Mouse (Mus musculus) MEL (cell line): ENCODE data around the gene Hacd2. TPM values are rescaled to one million over a fixed set of nuclear protein-coding genes. Genes with fewer than 3 reads are reported as not detected.

Experiments
- DNase-seq: peaks from one replicate; pipeline ENCODE4 v3.0.0; 2011; ENCODE audit warnings: low read depth, low spot score
- H3K27ac ChIP-seq: 2 replicates; pipeline ENCODE4 v1.5.1; 2012; ENCODE audit warnings: low read depth, mild to moderate bottlenecking, control low read depth, low read length, moderate library complexity; ENCODE audit not compliant: control insufficient read depth
- H3K27me3 ChIP-seq, 2 experiments: fragments of 150-350 bp in 1 of 2; sonication (generic) in 1 of 2; 2 replicates each; pipeline ENCODE4 v1.6.1; 2012; ENCODE audit warnings: low read length in 2 of 2, mild to moderate bottlenecking in 2 of 2, improper control_type of control experiment in 1 of 2, moderate library complexity in 1 of 2; ENCODE audit not compliant: insufficient read depth in 2 of 2, control insufficient read depth in 1 of 2
- H3K36me3 ChIP-seq, 2 experiments: 2 replicates each; pipeline ENCODE4 v1.6.1; 2012 to 2014; ENCODE audit warnings: low read length in 2 of 2, improper control_type of control experiment in 1 of 2, inconsistent platforms in 1 of 2, mild to moderate bottlenecking in 1 of 2; ENCODE audit not compliant: insufficient read depth in 2 of 2, control insufficient read depth in 1 of 2
- H3K4me1 ChIP-seq, 2 experiments: fragments of 150-350 bp in 1 of 2; sonication (generic) in 1 of 2; 2 replicates each; pipeline ENCODE4 v1.6.1; 2012; ENCODE audit warnings: low read length in 2 of 2, improper control_type of control experiment in 1 of 2, mild to moderate bottlenecking in 1 of 2; ENCODE audit not compliant: insufficient read depth in 2 of 2, control insufficient read depth in 1 of 2
- H3K4me3 ChIP-seq, 2 experiments: fragments of 150-350 bp in 1 of 2; sonication (generic) in 1 of 2; 2 replicates each; pipeline ENCODE4 v1.5.1; 2012; ENCODE audit warnings: low read depth in 2 of 2, low read length in 2 of 2, mild to moderate bottlenecking in 2 of 2, moderate library complexity in 2 of 2, control low read depth in 1 of 2, improper control_type of control experiment in 1 of 2; ENCODE audit not compliant: control insufficient read depth in 1 of 2, insufficient read depth in 1 of 2
- H3K79me2 ChIP-seq: 2 replicates; pipeline ENCODE4 v1.6.1; 2012; ENCODE audit warnings: mild to moderate bottlenecking, low read length, moderate library complexity; ENCODE audit not compliant: control insufficient read depth, poor library complexity, insufficient read depth
- H3K9ac ChIP-seq: 2 replicates; pipeline ENCODE4 v1.6.1; 2012; ENCODE audit warnings: low read depth, mild to moderate bottlenecking, control low read depth, low read length, moderate library complexity; ENCODE audit not compliant: control insufficient read depth, poor library complexity, severe bottlenecking
- H3K9me3 ChIP-seq: fragments of 150-350 bp; sonication (generic); replicated peaks from 2 replicates; pipeline ENCODE4 v1.6.1; 2012; ENCODE audit warnings: mild to moderate bottlenecking, low read length, improper control_type of control experiment, moderate library complexity; ENCODE audit not compliant: insufficient read depth
- BHLHE40 ChIP-seq: IDR thresholded peaks from 2 replicates; pipeline ENCODE4 v1.6.1; 2012; ENCODE audit warnings: low read depth, mild to moderate bottlenecking, inconsistent platforms, low read length, improper control_type of control experiment, borderline replicate concordance
- CHD1 ChIP-seq: IDR thresholded peaks from 2 replicates; pipeline ENCODE4 v1.6.1; 2012; ENCODE audit warnings: low read depth, mild to moderate bottlenecking, inconsistent platforms, low read length, improper control_type of control experiment
- CHD2 ChIP-seq: IDR thresholded peaks from 2 replicates; pipeline ENCODE4 v1.6.1; 2011; ENCODE audit warnings: low read length, improper control_type of control experiment
- CTCF ChIP-seq, 3 experiments: IDR thresholded peaks in 2 of 3; conservative IDR thresholded peaks in 1 of 3; 2 replicates each; pipeline ENCODE4 v1.5.1; 2011 to 2012; ENCODE audit warnings: low read length in 3 of 3, low read depth in 2 of 3, mild to moderate bottlenecking in 2 of 3, improper control_type of control experiment in 1 of 3, inconsistent platforms in 1 of 3, mixed read lengths in 1 of 3, moderate library complexity in 1 of 3; ENCODE audit not compliant: control insufficient read depth in 1 of 3, insufficient read depth in 1 of 3, poor library complexity in 1 of 3, severe bottlenecking in 1 of 3
- EP300 ChIP-seq, 2 experiments: IDR thresholded peaks; 2 replicates each; pipeline ENCODE4 v1.6.1; 2011; ENCODE audit warnings: improper control_type of control experiment in 2 of 2, low read length in 2 of 2, low read depth in 1 of 2, mild to moderate bottlenecking in 1 of 2
- ETS1 ChIP-seq: IDR thresholded peaks from 2 replicates; pipeline ENCODE4 v1.6.1; 2012; ENCODE audit warnings: low read depth, mild to moderate bottlenecking, inconsistent platforms, low read length, improper control_type of control experiment, moderate library complexity
- GABPA ChIP-seq: IDR thresholded peaks from 2 replicates; pipeline ENCODE4 v1.6.1; 2012; ENCODE audit warnings: low read depth, mild to moderate bottlenecking, inconsistent platforms, low read length, improper control_type of control experiment, moderate library complexity
- MAX ChIP-seq: IDR thresholded peaks from 2 replicates; pipeline ENCODE4 v1.6.1; 2011; ENCODE audit warnings: low read length, improper control_type of control experiment
- MAZ ChIP-seq: IDR thresholded peaks from 2 replicates; pipeline ENCODE4 v1.6.1; 2012; ENCODE audit warnings: low read depth, mild to moderate bottlenecking, inconsistent platforms, low read length, improper control_type of control experiment
- MEF2A ChIP-seq: IDR thresholded peaks from 2 replicates; pipeline ENCODE4 v1.6.1; 2014; ENCODE audit warnings: low read depth, mild to moderate bottlenecking, inconsistent platforms, low read length, improper control_type of control experiment; ENCODE audit not compliant: poor library complexity, insufficient replicate concordance, severe bottlenecking; ENCODE audit errors: extremely low read depth
- MXI1 ChIP-seq: IDR thresholded peaks from 2 replicates; pipeline ENCODE4 v1.6.1; 2011; ENCODE audit warnings: mild to moderate bottlenecking, low read depth, low read length, improper control_type of control experiment
- MYB ChIP-seq: IDR thresholded peaks from 2 replicates; pipeline ENCODE4 v1.6.1; 2011; ENCODE audit warnings: mild to moderate bottlenecking, low read depth, low read length, improper control_type of control experiment
- NRF1 ChIP-seq: IDR thresholded peaks from 2 replicates; pipeline ENCODE4 v1.6.1; 2014; ENCODE audit warnings: low read depth, mild to moderate bottlenecking, inconsistent platforms, low read length, improper control_type of control experiment, moderate library complexity; ENCODE audit not compliant: poor library complexity, insufficient read depth, severe bottlenecking
- POLR2AphosphoS5 ChIP-seq: IDR thresholded peaks from 2 replicates; pipeline ENCODE4 v1.6.1; 2012; ENCODE audit warnings: low read depth, borderline replicate concordance, mild to moderate bottlenecking, inconsistent platforms, low read length, moderate library complexity, mixed read lengths
- SIN3A ChIP-seq: IDR thresholded peaks from 2 replicates; pipeline ENCODE4 v1.6.1; 2012; ENCODE audit warnings: low read length, improper control_type of control experiment, inconsistent platforms
- SMC3 ChIP-seq: IDR thresholded peaks from 2 replicates; pipeline ENCODE4 v1.6.1; 2011; ENCODE audit warnings: low read depth, low read length, improper control_type of control experiment
- UBTF ChIP-seq: IDR thresholded peaks from 2 replicates; pipeline ENCODE4 v1.6.1; 2012; ENCODE audit warnings: low read depth, mild to moderate bottlenecking, inconsistent platforms, low read length, improper control_type of control experiment, moderate library complexity, borderline replicate concordance; ENCODE audit not compliant: insufficient read depth
- ZMIZ1 ChIP-seq: IDR thresholded peaks from 2 replicates; pipeline ENCODE4 v1.6.1; 2012; ENCODE audit warnings: low read depth, mild to moderate bottlenecking, inconsistent platforms, low read length, improper control_type of control experiment, moderate library complexity
- polyA plus RNA-seq, 2 experiments: library from polyadenylated mRNA; stranded (reverse) in 1 of 2; unstranded in 1 of 2; fragments of >175 nt in 1 of 2; fragments of >200 nt in 1 of 2; gene quantifications; 2 replicates each; pipeline versions ENCODE4 v1.2.1 to v1.2.4; 2012; ENCODE audit warnings: low replicate concordance in 2 of 2, low read depth in 1 of 2; ENCODE audit not compliant: insufficient read length in 2 of 2, insufficient read depth in 1 of 2, missing spikeins in 1 of 2
- total RNA-seq: library from RNA; depleted of rRNA; stranded (reverse); fragments of 300-350 nt; gene quantifications from 2 replicates; pipeline ENCODE4 v1.2.3, GENCODE M21; 2012

The Hacd2 gene
- total and polyA plus RNA-seq, 3 experiments, result 16.9 to 40.3 TPM; not detected in 1

GRCm38 (mm10) chr16:35109156-35109555 lies 86.9 kb downstream of the Hacd2 start:
- Histone ChIP-seq H3K4me3 (no peak overlapping the region), H3K36me3 (no peaks in the 10 kb centered on the region; a peak in 1 of 4 replicates), H3K9me3 (no peaks in the 10 kb centered on the region), H3K9ac (no peak overlapping the region), H3K27me3 (no peaks in the 10 kb centered on the region), H3K27ac (no peak overlapping the region), H3K79me2 (no peaks in the 10 kb centered on the region), H3K4me1 (peaks cover 0 to 5% of the 10 kb centered on the region in 2 experiments; a peak in 2 of 4 replicates)
- no peak for DNase-seq
- no peak for TF ChIP-seq NRF1
- TF ChIP-seq CHD2, result no peak
- no peak for TF ChIP-seq SIN3A
- TF ChIP-seq POLR2AphosphoS5, result no peak
- no peak for TF ChIP-seq UBTF
- no peak for TF ChIP-seq GABPA
- TF ChIP-seq MEF2A, result no peak
- no peak for TF ChIP-seq MAZ
- TF ChIP-seq SMC3, result no peak
- no peak for TF ChIP-seq ETS1
- no peak for TF ChIP-seq MYB
- no peak for TF ChIP-seq MAX

- H3K9me3 ChIP-seq, result no peaks in the 10 kb centered on the region
- H3K4me1 ChIP-seq, result peaks cover 0 to 5% of the 10 kb centered on the region in 2 experiments; a peak in 2 of 4 replicates
- H3K9ac ChIP-seq, result no peak overlapping the region
- TF ChIP-seq BHLHE40 (no peak), MXI1 (no peak), CHD1 (no peak), ZMIZ1 (no peak), EP300 (IDR thresholded peaks at IDR 0.05; ENCODE audit: low read depth in 1 of 2, low read length in 2 of 2) (no peak), CTCF (IDR thresholded peaks at IDR 0.05 in 2 of 3, conservative IDR thresholded peaks at IDR 0.05 in 1 of 3; ENCODE audit: control insufficient read depth in 1 of 3, insufficient read depth in 1 of 3, low read depth in 2 of 3, low read length in 3 of 3, poor library complexity in 1 of 3, severe bottlenecking in 1 of 3) (no peak), SIN3A (no peak)
- no peak overlapping the region for H3K4me3 ChIP-seq
- no peaks in the 10 kb centered on the region for H3K79me2 ChIP-seq
- H3K27ac ChIP-seq, result no peak overlapping the region
- no peaks in the 10 kb centered on the region for H3K27me3 ChIP-seq
- DNase-seq, result no peak
- no peaks in the 10 kb centered on the region; a peak in 1 of 4 replicates for H3K36me3 ChIP-seq
These were observed 87.5 kb downstream of the Hacd2 start for GRCm38 (mm10) chr16:35109656-35110291.
